Mouse (Mus musculus): Measurements from ENCODE around the gene Aacs. TPM values are rescaled to one million over a fixed set of nuclear protein-coding genes. Genes with fewer than 3 reads are reported as not detected.

Gene Aacs
- polyA plus RNA-seq, 1 experiment from 2014 or later: 73.0 TPM

- WGBS: 79% methylated on average over 7 of the region's 7 CpGs
- Histone ChIP-seq H3K9me3 (no peaks in the 10 kb centered on the region), H3K9ac (no peak overlapping the region), H3K36me3 (0 out of 2 replicates have a peak, but pooled peaks cover 4% of the 10 kb centered on the region), H3K4me2 (replicated peaks) (no peak overlapping the region), H3K27me3 (replicated peaks) (no peaks in the 10 kb centered on the region), H3K4me3 (replicated peaks) (no peak overlapping the region), H3K4me1 (replicated peaks) (0 out of 2 replicates have a peak, but pooled peaks cover 7% of the 10 kb centered on the region), H3K27ac (no peak overlapping the region)
- no peak for ATAC-seq
Observed at GRCm38 (mm10) chr5:125446344-125446743, 29.3 kb upstream of the Aacs start.

GRCm38 (mm10) chr5:125448026-125448425 is 27.6 kb upstream of the Aacs start:
- H3K27me3 ChIP-seq (replicated peaks): no peaks in the 10 kb centered on the region
- no peak overlapping the region for H3K9ac ChIP-seq
- WGBS: 73% methylated on average over 3 of the region's 3 CpGs
- no peak overlapping the region for H3K27ac ChIP-seq
- ATAC-seq: no peak
- H3K4me3 ChIP-seq (replicated peaks): no peak overlapping the region
- peaks cover 12% of the 10 kb centered on the region for H3K36me3 ChIP-seq
- no peaks in the 10 kb centered on the region for H3K9me3 ChIP-seq
- H3K4me1 ChIP-seq (replicated peaks): no peaks in the 10 kb centered on the region
- H3K4me2 ChIP-seq (replicated peaks): no peak overlapping the region

DNA sequence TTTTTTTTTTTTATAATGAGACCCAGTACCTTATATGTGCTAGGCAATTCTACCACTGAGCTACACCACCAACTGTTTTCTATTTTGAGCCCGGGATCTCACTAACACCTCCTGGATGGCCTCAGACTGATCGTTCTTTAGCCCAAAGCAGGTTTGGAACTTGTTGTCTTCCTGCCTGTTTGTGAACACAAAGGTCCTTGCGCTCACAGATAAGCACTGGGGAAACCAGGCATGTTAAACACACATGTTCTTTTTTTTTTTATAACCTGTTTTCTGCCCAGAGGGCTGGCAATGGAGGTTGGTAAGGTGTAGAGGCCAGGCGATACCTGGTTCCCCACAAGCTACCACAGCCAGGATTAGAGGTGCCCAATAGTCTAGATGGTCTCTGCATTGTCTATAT is 27.0 kb upstream of the Aacs start:
- Histone ChIP-seq H3K4me1 (replicated peaks) (no peaks in the 10 kb centered on the region), H3K36me3 (peaks cover 12% of the 10 kb centered on the region), H3K9ac (no peak overlapping the region), H3K27ac (no peak overlapping the region), H3K4me3 (replicated peaks) (no peak overlapping the region), H3K27me3 (replicated peaks) (no peaks in the 10 kb centered on the region), H3K9me3 (no peaks in the 10 kb centered on the region), H3K4me2 (replicated peaks) (no peak overlapping the region)
- ATAC-seq: no peak
- WGBS: 91% methylated on average over 4 of the region's 4 CpGs

GRCm38 (mm10) chr5:125449306-125449705 is 26.3 kb upstream of the Aacs start:
- Histone ChIP-seq H3K4me3 (replicated peaks) (no peak overlapping the region), H3K27me3 (replicated peaks) (no peaks in the 10 kb centered on the region), H3K9me3 (no peaks in the 10 kb centered on the region), H3K27ac (no peak overlapping the region), H3K36me3 (peaks cover 14% of the 10 kb centered on the region), H3K4me2 (replicated peaks) (no peak overlapping the region), H3K9ac (no peak overlapping the region), H3K4me1 (replicated peaks) (no peaks in the 10 kb centered on the region)
- no peak for ATAC-seq
- WGBS: 75% methylated on average over 5 of the region's 5 CpGs

GRCm38 (mm10) chr5:125452573-125452972 is 23.0 kb upstream of the Aacs start:
- 90% methylated on average over 9 of the region's 9 CpGs for WGBS
- H3K4me1 ChIP-seq (replicated peaks): no peaks in the 10 kb centered on the region
- H3K9me3 ChIP-seq: no peaks in the 10 kb centered on the region
- no peak overlapping the region for H3K4me2 ChIP-seq (replicated peaks)
- peaks cover 24% of the 10 kb centered on the region for H3K36me3 ChIP-seq
- ATAC-seq: no peak
- H3K27ac ChIP-seq: no peak overlapping the region
- no peaks in the 10 kb centered on the region for H3K27me3 ChIP-seq (replicated peaks)
- no peak overlapping the region for H3K9ac ChIP-seq
- no peak overlapping the region for H3K4me3 ChIP-seq (replicated peaks)

- no peaks in the 10 kb centered on the region for H3K9me3 ChIP-seq
- no peak for ATAC-seq
- H3K4me1 ChIP-seq (replicated peaks): no peaks in the 10 kb centered on the region
- peaks cover 19% of the 10 kb centered on the region for H3K36me3 ChIP-seq
- H3K27ac ChIP-seq: no peak overlapping the region
- no peak overlapping the region for H3K4me3 ChIP-seq (replicated peaks)
- WGBS: 91% methylated on average over 6 of the region's 6 CpGs
- H3K27me3 ChIP-seq (replicated peaks): no peaks in the 10 kb centered on the region
- H3K4me2 ChIP-seq (replicated peaks): no peak overlapping the region
- no peak overlapping the region for H3K9ac ChIP-seq
Observed at GRCm38 (mm10) chr5:125456100-125456499, 19.5 kb upstream of the Aacs start.

- ATAC-seq: no peak
- Histone ChIP-seq H3K9ac (no peak overlapping the region), H3K9me3 (no peaks in the 10 kb centered on the region), H3K27ac (no peak overlapping the region), H3K4me3 (replicated peaks) (no peak overlapping the region), H3K27me3 (replicated peaks) (no peaks in the 10 kb centered on the region), H3K4me2 (replicated peaks) (no peak overlapping the region), H3K36me3 (peaks cover 14% of the 10 kb centered on the region), H3K4me1 (replicated peaks) (no peaks in the 10 kb centered on the region)
- WGBS: 82% methylated on average over 6 of the region's 6 CpGs
Observed at GRCm38 (mm10) chr5:125457538-125457937, 18.1 kb upstream of the Aacs start.

- Histone ChIP-seq H3K27me3 (replicated peaks) (no peaks in the 10 kb centered on the region), H3K9me3 (no peaks in the 10 kb centered on the region), H3K27ac (no peak overlapping the region), H3K9ac (no peak overlapping the region), H3K4me1 (replicated peaks) (peaks cover 5% of the 10 kb centered on the region), H3K4me3 (replicated peaks) (no peak overlapping the region), H3K4me2 (replicated peaks) (no peak overlapping the region), H3K36me3 (peaks cover 2% of the 10 kb centered on the region)
- ATAC-seq: no peak
- 81% methylated on average over 3 of the region's 3 CpGs for WGBS
Observed at GRCm38 (mm10) chr5:125460574-125460973, 15.0 kb upstream of the Aacs start.

DNA sequence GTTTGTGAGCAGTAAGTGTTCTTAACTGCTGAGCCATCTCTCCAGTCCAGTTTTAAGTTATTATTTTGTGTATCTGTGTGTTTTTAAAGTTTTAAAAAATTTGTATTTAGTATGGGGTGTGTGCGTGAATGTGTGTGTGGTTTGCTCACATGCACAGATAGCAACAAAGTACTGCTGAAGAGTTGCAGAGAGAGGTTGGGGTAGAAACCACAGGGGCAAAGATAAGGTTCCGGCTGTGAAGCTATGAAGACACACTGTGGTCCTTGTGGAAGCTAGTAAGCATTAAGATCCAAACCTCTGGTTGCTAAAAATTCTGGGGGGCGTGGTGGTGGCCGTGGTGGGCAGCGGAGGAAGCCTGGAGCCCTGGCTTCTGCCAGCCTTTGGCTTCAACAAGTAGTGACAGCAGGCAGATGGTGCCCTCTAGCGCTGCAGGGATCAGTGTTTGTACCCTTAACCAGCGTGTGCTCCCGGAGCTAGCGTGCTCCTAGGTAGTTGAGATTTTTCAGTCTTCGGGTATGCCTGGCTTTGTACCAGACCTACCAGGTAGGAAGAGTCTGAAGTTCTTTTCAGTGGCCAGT is 13.7 kb upstream of the Aacs start:
- 48% methylated on average over 10 of the region's 10 CpGs for WGBS
- no peak overlapping the region for H3K9ac ChIP-seq
- no peak overlapping the region for H3K4me3 ChIP-seq (replicated peaks)
- H3K27ac ChIP-seq: no peak overlapping the region
- no peaks in the 10 kb centered on the region for H3K9me3 ChIP-seq
- no peak for ATAC-seq
- H3K36me3 ChIP-seq: no peaks in the 10 kb centered on the region; the same call in 1 of the 2 replicates
- H3K4me2 ChIP-seq (replicated peaks): no peak overlapping the region
- no peaks in the 10 kb centered on the region for H3K27me3 ChIP-seq (replicated peaks)
- peaks cover 5% of the 10 kb centered on the region for H3K4me1 ChIP-seq (replicated peaks)

DNA sequence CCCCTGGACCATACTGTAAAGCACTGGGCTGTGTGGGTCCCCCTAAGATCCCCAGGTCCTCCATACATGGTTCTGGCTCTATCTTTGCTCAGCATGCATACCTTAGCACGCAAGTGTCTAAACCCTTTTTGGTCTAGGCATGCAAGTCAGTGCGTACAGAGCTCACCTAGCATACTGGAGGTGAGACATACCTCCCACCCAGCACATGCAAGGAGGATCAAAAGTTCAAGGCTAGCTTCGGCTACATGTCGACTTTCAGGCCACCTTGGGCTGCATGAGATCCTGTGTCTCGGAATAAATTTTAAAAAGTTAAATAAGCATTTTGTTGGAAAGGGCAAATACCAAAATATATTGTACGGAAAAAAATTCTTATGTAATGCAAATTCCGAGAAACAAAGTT is 10.4 kb upstream of the Aacs start:
- Histone ChIP-seq H3K4me1 (replicated peaks) (peaks cover 5% of the 10 kb centered on the region), H3K4me2 (replicated peaks) (peak overlapping the region; percentile 48), H3K36me3 (no peaks in the 10 kb centered on the region), H3K27ac (peak overlapping the region; percentile 68), H3K27me3 (replicated peaks) (no peaks in the 10 kb centered on the region), H3K9me3 (no peaks in the 10 kb centered on the region), H3K4me3 (replicated peaks) (peak overlapping the region; percentile 27; the same call in 1 of the 2 replicates), H3K9ac (peak overlapping the region; percentile 8; the same call in 1 of the 2 replicates)
- peak; percentile 8 for ATAC-seq
- WGBS: 37% methylated on average over 7 of the region's 7 CpGs

DNA sequence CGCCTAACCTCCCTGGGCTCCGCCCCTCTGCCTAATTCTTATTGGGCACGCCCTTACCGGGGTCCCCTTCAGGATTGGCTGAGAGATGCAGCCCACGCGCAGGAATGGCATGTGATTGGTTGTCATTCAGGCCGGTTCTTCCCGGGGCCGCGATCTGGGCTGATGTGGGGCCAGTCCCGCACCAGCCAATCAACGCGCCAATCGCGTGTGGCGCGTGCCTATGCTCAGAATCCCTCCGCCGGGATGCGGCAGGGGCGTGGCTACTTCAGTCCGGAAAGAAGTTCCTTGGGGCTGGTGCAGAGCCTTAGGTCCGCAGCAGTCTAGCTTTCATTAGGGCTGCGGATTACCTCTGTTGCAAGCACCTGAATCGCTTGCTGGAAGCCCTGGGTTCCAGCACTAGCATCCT is 9.9 kb upstream of the Aacs start:
- Histone ChIP-seq H3K4me1 (replicated peaks) (peaks cover 5% of the 10 kb centered on the region), H3K27me3 (replicated peaks) (no peaks in the 10 kb centered on the region), H3K4me3 (replicated peaks) (peak overlapping the region; percentile 27), H3K9ac (no peak overlapping the region), H3K36me3 (no peaks in the 10 kb centered on the region), H3K4me2 (replicated peaks) (peak overlapping the region; percentile 48), H3K9me3 (no peaks in the 10 kb centered on the region), H3K27ac (no peak overlapping the region)
- ATAC-seq: peak; percentile 99
- under 1% methylated on average over 25 of the region's 25 CpGs for WGBS

GRCm38 (mm10) chr5:125466483-125466882 is 9.1 kb upstream of the Aacs start:
- H3K36me3 ChIP-seq: no peaks in the 10 kb centered on the region
- H3K9me3 ChIP-seq: no peaks in the 10 kb centered on the region
- ATAC-seq: no peak
- no peak overlapping the region for H3K4me2 ChIP-seq (replicated peaks)
- H3K27me3 ChIP-seq (replicated peaks): no peaks in the 10 kb centered on the region
- no peak overlapping the region for H3K9ac ChIP-seq
- 83% methylated on average over 5 of the region's 5 CpGs for WGBS
- H3K27ac ChIP-seq: no peak overlapping the region
- peaks cover 5% of the 10 kb centered on the region for H3K4me1 ChIP-seq (replicated peaks)
- no peak overlapping the region for H3K4me3 ChIP-seq (replicated peaks)

- Histone ChIP-seq H3K36me3 (no peaks in the 10 kb centered on the region), H3K4me2 (replicated peaks) (no peak overlapping the region), H3K9me3 (no peaks in the 10 kb centered on the region), H3K27me3 (replicated peaks) (no peaks in the 10 kb centered on the region), H3K4me1 (replicated peaks) (peaks cover 5% of the 10 kb centered on the region), H3K27ac (peak overlapping the region; percentile 27; the same call in 1 of the 2 replicates), H3K9ac (0 out of 2 replicates have a peak overlapping the region, but pooled peaks have one; percentile 20), H3K4me3 (replicated peaks) (no peak overlapping the region)
- no peak for ATAC-seq
- 82% methylated on average over 14 of the region's 14 CpGs for WGBS
Observed at GRCm38 (mm10) chr5:125467261-125467660, 8.4 kb upstream of the Aacs start.
